Mouse (Mus musculus) liver, embryonic 14.5 days (tissue): ENCODE measurements at regions not wholly inside any gene's neighbourhood (a gene's known extent, or its start where the extent isn't known, plus 50 kb on each side); places are given as distances from the start of the nearest gene placed in this dataset.

Experiments
- ATAC-seq: fragments of 200-750 bp; cut with Nextera tagmentation; 2 replicates; pipeline ENCODE4 v1.8.0; 2017; ENCODE audit warnings: moderate number of reproducible peaks, mild to moderate bottlenecking, moderate library complexity; ENCODE audit not compliant: insufficient read depth
- DNase-seq, 3 experiments: peaks; one replicate each; pipeline ENCODE4 v3.0.0-alpha.2; 2012 to 2013; ENCODE audit warnings: low read depth in 3 of 3, low spot score in 3 of 3
- H3K27ac ChIP-seq: fragments of 300-500 bp; sonication (generic); 2 replicates; pipeline ENCODE4 v1.5.1; 2014; ENCODE audit warnings: moderate library complexity, mild to moderate bottlenecking, control low read depth, inconsistent platforms
- H3K27me3 ChIP-seq: fragments of 300-500 bp; sonication (generic); 2 replicates; pipeline ENCODE4 v1.6.1; 2014; ENCODE audit warnings: mild to moderate bottlenecking, low read length, moderate library complexity; ENCODE audit not compliant: control insufficient read depth, insufficient read depth
- H3K36me3 ChIP-seq: fragments of 300-500 bp; sonication (generic); replicated peaks from 2 replicates; pipeline ENCODE4 v1.6.1; 2014; ENCODE audit warnings: low read depth; ENCODE audit not compliant: control insufficient read depth, insufficient read depth
- H3K4me1 ChIP-seq, 2 experiments: fragments of 200-500 bp in 1 of 2; fragments of 300-500 bp in 1 of 2; sonication (generic) in 1 of 2; replicated peaks; 2 replicates each; pipeline ENCODE4 v1.6.1; 2012 to 2014; ENCODE audit warnings: antibody characterized with exemption in 1 of 2, inconsistent platforms in 1 of 2, low read length in 1 of 2; ENCODE audit not compliant: control insufficient read depth in 2 of 2, insufficient read depth in 2 of 2
- H3K4me2 ChIP-seq: fragments of 300-500 bp; sonication (generic); 2 replicates; pipeline ENCODE4 v1.6.1; 2014; ENCODE audit warnings: low read depth, mild to moderate bottlenecking, control low read depth, moderate library complexity
- H3K4me3 ChIP-seq, 2 experiments: fragments of 200-500 bp in 1 of 2; fragments of 300-500 bp in 1 of 2; sonication (generic) in 1 of 2; 2 replicates each; pipeline ENCODE4 v1.5.1; 2012 to 2014; ENCODE audit warnings: low read depth in 2 of 2, low read length in 2 of 2, mild to moderate bottlenecking in 2 of 2, control low read depth in 1 of 2, inconsistent platforms in 1 of 2, moderate library complexity in 1 of 2; ENCODE audit not compliant: insufficient read depth in 1 of 2
- H3K9ac ChIP-seq: fragments of 300-500 bp; sonication (generic); replicated peaks from 2 replicates; pipeline ENCODE4 v1.6.1; 2014; ENCODE audit warnings: mild to moderate bottlenecking, control low read depth, moderate library complexity
- H3K9me3 ChIP-seq: fragments of 300-500 bp; sonication (generic); 2 replicates; pipeline ENCODE4 v1.6.1; 2016; ENCODE audit warnings: low read length, mixed read lengths; ENCODE audit not compliant: control insufficient read depth
- CTCF ChIP-seq: IDR thresholded peaks from 2 replicates; pipeline ENCODE4 v1.5.1; 2016; ENCODE audit warnings: antibody characterized with exemption, low read depth, control low read depth
- EP300 ChIP-seq: IDR thresholded peaks from 2 replicates; pipeline ENCODE4 v1.6.1; 2016; ENCODE audit warnings: antibody characterized with exemption, low read depth
- WGBS: fragments of 180-500 bp; shearing (Covaris S2); extraction: QIAGEN DNeasy Blood & Tissue Kit; methylation state at CpG from one replicate; pipeline ENCODE4 v1.1.7; 2014; ENCODE audit not compliant: insufficient replicate concordance; 5-methylcytosine and 5-hydroxymethylcytosine counted together

DNA sequence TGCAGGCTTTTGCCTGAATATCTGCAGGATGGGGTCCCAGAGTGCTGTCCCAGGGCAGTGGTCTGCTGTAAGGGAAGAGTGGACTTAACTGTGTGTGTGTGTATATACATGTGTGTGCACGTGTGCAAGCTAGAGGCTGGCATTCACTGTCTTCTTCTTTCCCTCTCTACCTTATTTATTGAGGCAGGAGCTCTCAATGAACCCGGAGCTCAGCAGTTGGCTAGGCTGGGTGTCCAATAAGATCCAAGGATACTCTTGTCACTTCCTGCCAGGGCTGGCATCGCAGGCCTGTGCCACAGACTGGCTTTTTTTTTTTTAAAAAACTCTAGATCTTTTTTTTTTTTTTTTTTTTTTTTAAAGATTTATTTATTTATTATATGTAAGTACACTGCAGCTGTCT is 72.4 kb upstream of the Pmepa1 start:
- Histone ChIP-seq H3K27me3 (no peaks in the 10 kb centered on the region), H3K9ac (no peak overlapping the region), H3K36me3 (no peaks in the 10 kb centered on the region), H3K9me3 (no peaks in the 10 kb centered on the region), H3K4me1 (peaks cover 0 to 3% of the 10 kb centered on the region in 2 experiments; a peak in 2 of 4 replicates), H3K4me2 (no peak overlapping the region), H3K27ac (no peak overlapping the region), H3K4me3 (no peak overlapping the region)
- 61% methylated on average over 3 of the region's 3 CpGs for WGBS
- ATAC-seq = no peak
- DNase-seq = no peak
- TF ChIP-seq CTCF = no peak

DNA sequence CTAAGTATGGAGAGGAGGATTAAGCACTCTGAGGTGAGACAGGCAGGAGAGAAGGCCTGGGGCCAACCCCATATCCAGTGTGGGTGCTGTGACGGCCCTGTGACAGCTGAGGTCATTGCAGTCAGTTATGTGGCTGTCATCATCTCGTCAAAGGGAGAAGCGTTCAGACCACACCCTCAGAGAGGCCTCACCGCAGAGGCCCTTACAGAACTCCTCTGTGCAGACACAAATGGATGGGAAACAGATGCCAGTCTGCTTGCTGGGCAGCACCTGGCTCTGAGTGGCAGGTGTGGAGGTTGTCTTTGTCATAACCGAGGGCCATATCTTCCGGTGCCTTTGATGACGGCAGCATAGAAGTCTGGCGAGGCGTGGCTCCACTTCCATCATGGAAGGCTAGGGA is 73.2 kb upstream of the Pmepa1 start:
- ATAC-seq (0 out of 2 replicates have a peak, but pooled peaks have one; percentile 51), DNase-seq (no peak)
- H3K27me3 ChIP-seq = no peaks in the 10 kb centered on the region
- H3K4me1 ChIP-seq = peaks cover 0 to 3% of the 10 kb centered on the region in 2 experiments; a peak in 2 of 4 replicates
- no peak overlapping the region for H3K9ac ChIP-seq
- no peaks in the 10 kb centered on the region for H3K36me3 ChIP-seq
- no peak overlapping the region for H3K4me2 ChIP-seq
- TF ChIP-seq CTCF (no peak), EP300 (no peak)
- H3K9me3 ChIP-seq = no peaks in the 10 kb centered on the region
- H3K4me3 ChIP-seq = no peak overlapping the region
- H3K27ac ChIP-seq = no peak overlapping the region
- WGBS = 25% methylated on average over 9 of the region's 9 CpGs

DNA sequence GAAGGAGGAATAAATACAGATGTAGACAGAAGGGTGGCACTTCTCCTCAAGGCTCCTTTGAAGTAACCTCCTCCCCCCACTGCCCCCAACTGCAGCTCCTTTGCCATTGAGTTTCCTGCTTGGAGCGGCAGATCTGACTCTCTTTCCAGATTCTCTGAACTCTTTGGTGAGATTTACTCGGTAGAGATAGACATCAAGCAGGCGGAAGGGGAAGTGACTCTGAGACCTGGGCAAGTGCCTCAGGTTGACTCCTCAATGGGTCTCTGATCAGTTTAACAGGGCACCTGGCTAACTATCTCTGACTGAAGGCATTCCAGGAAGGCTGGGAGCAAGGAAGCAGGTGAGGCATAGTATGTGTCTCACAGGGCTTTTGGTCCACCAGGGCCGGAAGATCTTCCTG is 73.6 kb upstream of the Pmepa1 start:
- no peak for DNase-seq
- WGBS = 31% methylated on average over 4 of the region's 4 CpGs
- ATAC-seq = no peak
- Histone ChIP-seq H3K27ac (no peak overlapping the region), H3K36me3 (no peaks in the 10 kb centered on the region), H3K4me1 (peaks cover 0 to 3% of the 10 kb centered on the region in 2 experiments; a peak in 2 of 4 replicates), H3K27me3 (no peaks in the 10 kb centered on the region), H3K9ac (no peak overlapping the region), H3K9me3 (no peaks in the 10 kb centered on the region), H3K4me3 (no peak overlapping the region), H3K4me2 (no peak overlapping the region)
- TF ChIP-seq EP300 (no peak), CTCF (no peak)

DNA sequence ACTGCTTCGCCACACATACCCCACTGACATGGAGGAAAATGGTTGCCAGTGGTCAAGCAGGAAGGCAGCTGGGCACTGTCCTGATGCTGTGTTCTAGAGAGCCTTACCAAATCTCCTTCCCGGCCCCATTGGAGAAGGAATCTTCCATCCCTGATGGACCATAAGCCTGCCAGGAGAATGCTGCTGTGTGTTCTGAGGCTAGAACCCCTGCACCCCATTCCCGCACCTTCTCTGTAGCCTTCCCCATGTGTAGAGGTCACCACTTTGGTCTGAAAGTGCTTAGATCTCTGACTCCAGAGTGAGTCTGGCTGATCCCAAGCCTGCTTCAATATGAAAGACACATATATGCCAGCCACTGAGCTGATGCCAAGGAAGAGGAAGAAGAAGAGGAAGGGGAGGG is 74.1 kb upstream of the Pmepa1 start:
- DNase-seq (no peak), ATAC-seq (no peak)
- TF ChIP-seq EP300 = no peak
- no peak for TF ChIP-seq CTCF
- Histone ChIP-seq H3K36me3 (no peaks in the 10 kb centered on the region), H3K4me3 (no peak overlapping the region), H3K4me2 (no peak overlapping the region), H3K9ac (no peak overlapping the region), H3K4me1 (peaks cover 0 to 3% of the 10 kb centered on the region in 2 experiments; a peak in 2 of 4 replicates), H3K9me3 (no peaks in the 10 kb centered on the region), H3K27ac (no peak overlapping the region), H3K27me3 (no peaks in the 10 kb centered on the region)
- WGBS = 44% methylated on average over 3 of the region's 3 CpGs

DNA sequence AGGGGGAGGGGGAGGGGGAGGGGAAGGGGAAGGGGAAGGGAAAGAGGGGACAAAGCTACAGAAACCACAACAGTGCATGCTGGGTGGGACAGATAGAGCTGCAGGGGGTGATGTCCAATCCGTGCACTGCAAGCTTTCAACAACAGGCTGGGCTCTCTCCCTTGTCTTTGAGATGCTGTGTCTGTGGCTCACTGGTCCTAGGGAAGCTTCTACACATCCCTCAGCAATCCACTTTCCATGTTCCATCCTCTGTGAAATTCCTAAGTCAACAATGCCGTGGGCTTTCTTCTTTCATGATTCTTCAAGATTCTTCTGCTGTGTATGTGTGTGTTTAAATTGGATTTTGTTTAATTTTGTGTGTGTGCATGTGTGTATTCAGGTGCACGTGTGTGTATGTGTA is 74.5 kb upstream of the Pmepa1 start:
- DNase-seq (no peak), ATAC-seq (no peak)

More for the DNA sequence above, 74.5 kb upstream of the Pmepa1 start:
- Histone ChIP-seq H3K9me3 (no peaks in the 10 kb centered on the region), H3K4me3 (no peak overlapping the region), H3K9ac (no peak overlapping the region), H3K36me3 (no peaks in the 10 kb centered on the region), H3K27ac (no peak overlapping the region), H3K4me2 (no peak overlapping the region), H3K27me3 (no peaks in the 10 kb centered on the region), H3K4me1 (peaks cover 0 to 3% of the 10 kb centered on the region in 2 experiments; a peak in 2 of 4 replicates)
- TF ChIP-seq CTCF = no peak
- TF ChIP-seq EP300 = no peak
- WGBS = 35% methylated on average over 3 of the region's 3 CpGs
